Mouse (Mus musculus) embryo, embryonic 9.5 days (tissue): ENCODE measurements around the gene Amn.

Experiments
- DNase-seq: peaks from one replicate; pipeline ENCODE4 v3.0.0-alpha.2; 2017; ENCODE audit errors: extremely low spot score

Amn gene

GRCm38 (mm10) chr12:111323423-111323822, 52.5 kb downstream of the Amn start:
- no peak for DNase-seq

- DNase-seq: no peak
Observed at GRCm38 (mm10) chr12:111324536-111324935, 53.6 kb downstream of the Amn start.

GRCm38 (mm10) chr12:111324949-111325348, 54.1 kb downstream of the Amn start:
- DNase-seq: no peak

GRCm38 (mm10) chr12:111325744-111326424, 55.0 kb downstream of the Amn start:
- DNase-seq: no peak
